Mouse (Mus musculus): ENCODE results near the gene Cdk14.

Gene Cdk14

DNA sequence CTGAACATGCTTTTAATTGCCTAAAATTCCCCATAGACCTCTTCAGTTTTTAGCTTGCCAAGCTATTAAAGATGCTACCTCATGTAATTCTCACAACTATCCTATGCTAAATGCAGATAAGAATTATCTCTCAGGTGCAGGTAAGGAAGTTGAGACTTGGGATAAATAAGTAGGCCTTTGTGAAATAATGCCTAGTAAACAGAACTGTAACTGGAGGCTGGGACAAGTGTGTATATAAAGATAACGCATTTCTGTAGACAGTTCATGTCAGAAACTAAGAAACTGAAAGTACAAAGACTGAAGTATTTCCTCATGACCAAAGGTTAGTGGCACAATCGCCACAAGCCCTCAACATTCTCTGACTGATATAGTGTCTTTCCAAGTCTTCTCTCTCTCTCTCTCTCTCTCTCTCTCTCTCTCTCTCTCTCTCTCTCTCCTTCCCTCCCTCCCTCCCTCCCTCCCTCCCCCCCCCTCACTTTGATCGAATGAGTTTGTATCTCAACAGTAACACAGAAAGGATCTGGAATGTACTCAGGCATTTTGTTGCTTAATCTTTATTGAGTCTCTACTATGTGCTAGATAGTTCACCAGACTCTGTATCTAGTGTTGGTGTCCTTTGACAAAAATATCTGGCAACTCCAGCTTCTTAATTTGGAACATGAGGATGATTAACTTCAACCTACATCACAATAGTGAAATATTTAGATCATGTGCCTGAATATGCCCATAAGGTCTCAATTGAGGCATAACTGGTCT lies 233.9 kb downstream of the Cdk14 start:
- DNase-seq (ENCODE audit: low spot score in 2 of 2): no peak

DNA sequence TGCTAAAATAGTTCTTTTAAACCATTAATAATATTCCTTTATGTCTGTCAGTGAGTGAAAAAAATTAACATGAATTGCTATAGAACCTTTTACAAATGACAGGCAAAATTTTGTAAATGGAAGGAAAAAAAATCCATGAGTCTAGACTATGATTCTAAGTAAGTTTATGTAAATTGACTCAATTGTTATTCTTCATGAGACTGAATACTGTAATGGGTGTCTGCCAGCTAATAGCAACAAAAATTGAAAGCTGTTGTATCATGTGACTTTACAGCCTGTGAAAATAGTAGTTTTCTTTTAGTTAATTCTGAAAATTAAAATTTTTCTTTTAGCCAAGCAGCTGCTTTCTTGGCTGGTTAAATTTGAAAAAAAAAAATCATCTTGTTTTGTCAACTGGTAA lies 234.6 kb downstream of the Cdk14 start:
- DNase-seq (ENCODE audit: low spot score in 2 of 2): no peak

DNA sequence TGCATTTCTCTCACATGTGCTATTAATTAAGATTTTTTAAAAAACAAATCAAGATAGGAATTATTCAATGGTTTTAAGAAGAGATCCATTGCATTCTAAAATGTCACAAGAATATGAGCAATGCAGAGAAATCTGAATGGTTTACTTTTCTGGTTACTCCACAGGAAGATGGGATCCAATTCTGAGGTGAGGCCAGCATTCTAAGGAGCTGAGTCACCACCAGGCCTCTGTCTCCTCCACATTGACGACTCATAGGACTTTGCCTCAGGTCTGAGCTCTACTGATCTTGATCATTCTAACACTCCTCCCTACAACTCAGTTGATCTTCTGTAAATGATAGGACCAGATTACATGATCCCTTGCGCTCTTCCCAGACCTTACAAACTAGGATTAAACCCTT lies 239.4 kb downstream of the Cdk14 start:
- DNase-seq (ENCODE audit: low spot score in 2 of 2): peak in 1 of 2 experiments; percentile 5

DNA sequence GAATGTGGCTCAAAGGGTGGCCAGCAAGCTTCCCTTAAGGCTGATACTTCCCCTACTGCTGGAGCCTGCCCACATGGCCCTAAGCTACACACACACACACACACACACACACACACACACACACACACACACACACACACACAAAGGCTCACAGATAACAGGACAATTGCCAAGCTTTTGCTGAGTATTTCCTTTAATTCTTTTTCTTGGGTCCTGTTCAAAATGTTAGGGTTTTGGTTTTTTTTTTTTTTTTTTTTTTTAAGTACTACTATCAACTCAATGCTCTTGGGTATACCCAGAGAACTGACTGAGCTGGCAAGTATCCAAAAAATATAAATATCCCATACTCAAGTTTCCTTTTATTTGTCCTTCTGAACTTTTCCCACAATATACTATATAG lies 239.8 kb downstream of the Cdk14 start:
- DNase-seq (ENCODE audit: low spot score in 2 of 2): no peak

DNA sequence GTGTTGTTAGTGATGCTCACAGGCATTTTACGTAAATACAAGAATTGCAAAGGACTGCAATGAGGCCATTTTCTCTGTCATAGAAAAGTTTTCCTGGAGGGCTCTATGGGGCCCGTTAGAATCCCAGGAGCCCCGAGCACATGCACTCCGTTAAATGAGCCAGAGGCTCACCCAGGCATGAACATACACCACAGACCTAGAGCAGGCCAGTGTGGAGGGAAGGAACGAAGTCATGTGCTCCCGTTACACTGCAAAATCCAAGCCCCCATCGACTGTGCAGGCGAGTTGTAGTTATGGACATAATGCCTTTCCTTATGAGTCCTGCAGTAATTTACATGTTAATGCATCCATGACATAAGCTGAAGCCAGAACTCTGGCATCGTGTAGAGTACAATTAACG lies 244.1 kb downstream of the Cdk14 start:
- no peak for DNase-seq (ENCODE audit: low spot score in 2 of 2)

DNA sequence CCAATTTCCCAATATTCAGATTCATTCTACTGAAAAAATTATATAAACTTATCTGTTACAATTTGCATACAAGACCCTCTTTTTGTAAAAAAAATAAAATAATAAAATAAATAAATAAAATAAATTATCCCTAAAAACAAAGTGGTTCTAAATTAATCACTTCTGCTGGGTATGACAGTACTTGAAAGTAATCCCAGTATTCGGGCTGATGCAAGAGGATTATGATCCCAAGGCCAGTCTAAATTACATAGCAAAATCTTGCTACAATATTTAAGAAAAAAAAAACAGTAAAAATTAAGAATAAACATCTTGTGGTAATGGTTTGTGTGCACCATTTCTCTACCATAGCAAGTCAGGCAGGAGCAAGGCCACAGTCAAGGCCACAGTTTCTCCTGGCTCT lies 244.5 kb downstream of the Cdk14 start:
- DNase-seq (ENCODE audit: low spot score in 2 of 2): no peak

DNA sequence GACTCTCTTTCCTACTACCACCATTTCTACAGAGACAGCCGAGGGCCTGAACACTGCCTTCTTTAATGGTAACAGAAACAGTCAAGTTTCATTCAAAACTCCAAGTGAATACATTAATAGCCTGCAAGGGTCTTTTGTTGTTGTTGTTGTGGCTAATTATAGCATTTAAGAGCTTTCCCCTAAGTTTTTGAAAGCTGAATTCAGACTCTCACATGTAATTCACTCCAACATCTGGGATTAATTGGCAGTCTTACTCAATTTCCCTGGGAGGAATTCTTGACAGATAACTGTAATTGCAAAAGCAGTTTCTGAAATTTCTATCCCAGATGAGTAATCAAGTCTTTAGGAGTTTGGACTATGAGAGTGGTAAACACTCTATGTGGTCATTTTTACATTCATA lies 245.0 kb downstream of the Cdk14 start:
- DNase-seq (ENCODE audit: low spot score in 2 of 2): no peak

DNA sequence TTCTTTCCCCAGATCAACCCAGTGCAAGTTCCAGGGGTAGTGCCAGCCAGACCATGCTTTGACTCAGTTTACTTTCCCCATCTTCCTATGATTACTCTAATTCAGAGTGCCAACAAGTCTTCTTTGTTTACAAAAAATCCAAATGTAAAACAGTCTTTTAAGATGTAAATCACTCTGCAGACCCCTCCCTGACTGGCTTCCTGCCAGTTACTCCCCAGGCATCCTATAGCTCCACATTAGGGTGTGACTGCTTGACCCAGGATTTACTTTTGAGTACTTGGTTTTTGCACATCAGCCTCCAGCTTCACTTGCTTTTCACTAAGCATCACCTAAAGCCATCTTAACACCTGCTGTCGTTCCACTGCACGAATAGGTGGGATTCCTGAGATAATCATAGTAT lies 254.0 kb downstream of the Cdk14 start:
- DNase-seq (ENCODE audit: low spot score in 2 of 2): no peak

DNA sequence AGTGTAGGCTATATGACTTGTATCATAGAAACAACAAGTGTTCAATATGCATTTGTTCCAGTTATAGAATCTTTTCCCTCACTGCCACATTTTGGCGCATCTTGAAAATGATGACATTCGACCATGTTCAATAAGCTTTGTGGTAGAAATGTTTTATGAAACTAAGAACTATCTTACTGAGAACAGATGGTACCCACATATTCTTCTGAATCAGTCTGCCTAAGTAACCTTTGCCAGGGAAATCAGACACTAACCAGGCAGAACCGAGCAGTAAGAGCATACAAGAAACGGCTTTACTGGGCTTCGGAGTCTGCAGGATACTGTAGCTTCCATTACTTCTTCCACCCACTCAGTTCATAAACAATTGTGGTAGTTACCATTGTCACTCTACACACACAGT lies 255.8 kb downstream of the Cdk14 start:
- DNase-seq (ENCODE audit: low spot score in 2 of 2): no peak

DNA sequence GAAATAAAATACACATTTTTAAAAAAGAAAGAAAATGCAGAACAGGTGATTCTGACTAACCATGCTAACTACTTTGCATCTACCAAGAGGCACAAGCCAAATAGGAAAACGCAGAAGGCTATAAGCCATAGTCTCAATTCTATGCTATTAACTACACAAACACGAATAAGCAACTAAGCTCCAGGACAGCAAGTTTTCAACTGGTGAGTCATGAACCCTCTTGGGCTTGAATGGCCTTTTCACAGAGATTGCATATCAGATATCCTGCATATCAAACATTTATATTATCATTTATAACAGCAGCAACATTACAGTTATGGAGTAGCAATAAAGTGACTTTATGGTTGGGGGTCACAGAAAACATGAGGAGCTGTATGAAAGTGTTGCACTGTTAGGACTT lies 256.3 kb downstream of the Cdk14 start:
- DNase-seq (ENCODE audit: low spot score in 2 of 2): no peak

DNA sequence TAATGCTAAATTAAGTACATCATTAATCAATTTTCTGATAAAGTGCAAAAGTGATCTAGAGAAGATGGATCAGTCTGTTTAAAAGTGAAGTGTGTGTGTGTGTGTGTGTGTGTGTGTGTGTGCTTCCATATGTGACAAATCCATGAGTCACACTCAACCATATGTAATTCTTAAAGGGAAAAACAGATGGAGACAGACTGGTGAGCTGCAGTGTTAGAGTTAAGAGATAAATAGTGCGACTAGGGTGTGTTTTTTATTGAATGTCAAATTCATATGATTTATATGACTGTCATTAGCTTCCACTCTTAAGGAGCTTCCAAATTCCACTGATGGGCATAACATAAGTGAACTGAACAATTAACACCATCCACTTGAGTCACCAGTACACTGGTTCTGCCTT lies 260.6 kb downstream of the Cdk14 start:
- DNase-seq (ENCODE audit: low spot score in 2 of 2): no peak

DNA sequence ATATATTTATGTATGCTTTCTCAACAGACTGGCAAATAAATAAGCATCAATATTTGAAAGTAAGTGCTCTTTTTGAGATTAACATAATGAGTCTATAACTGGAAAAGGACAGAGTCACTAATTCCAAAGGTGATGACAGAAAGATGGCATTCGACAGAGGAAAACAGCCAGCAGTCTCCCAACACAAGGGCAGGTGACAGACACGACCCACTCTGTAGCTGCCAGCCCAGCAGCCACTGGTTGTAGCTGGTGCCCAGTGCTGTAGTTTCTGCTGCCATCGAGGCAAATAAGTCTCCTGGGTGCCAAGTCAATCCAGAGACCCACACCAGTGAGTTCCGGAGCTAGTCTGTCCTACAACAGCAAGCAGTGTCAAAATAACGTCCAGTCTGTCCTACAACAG lies 280.3 kb downstream of the Cdk14 start:
- DNase-seq (ENCODE audit: low spot score in 2 of 2): no peak

DNA sequence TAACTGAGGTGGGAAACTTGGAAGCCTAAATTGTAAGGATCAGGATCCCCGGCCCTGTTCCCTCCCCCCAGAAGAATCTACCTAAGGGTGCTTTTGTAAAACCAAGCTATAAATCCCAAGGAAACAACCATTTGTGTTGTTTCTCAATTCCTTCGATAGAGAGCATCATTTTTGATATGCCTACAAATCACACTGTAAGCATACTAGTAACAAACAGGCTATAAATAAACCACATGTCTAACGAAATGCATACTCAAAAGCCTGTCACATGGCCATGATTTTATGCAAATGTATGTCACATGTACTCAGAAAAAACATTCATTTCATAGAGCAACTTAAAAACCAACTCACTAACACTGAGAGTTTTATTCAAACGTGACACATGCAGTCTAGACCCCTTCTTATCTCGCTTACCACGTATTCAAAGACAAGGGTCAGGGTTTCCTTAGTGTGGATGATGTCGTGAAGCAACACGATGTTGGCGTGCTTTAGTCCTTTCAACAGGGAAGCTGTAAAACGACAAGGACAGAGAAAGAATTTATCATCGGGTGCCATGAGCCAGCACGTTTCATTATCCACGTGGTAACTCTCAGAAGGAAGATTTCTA lies 285.1 kb downstream of the Cdk14 start:
- DNase-seq (ENCODE audit: low spot score in 2 of 2): no peak

DNA sequence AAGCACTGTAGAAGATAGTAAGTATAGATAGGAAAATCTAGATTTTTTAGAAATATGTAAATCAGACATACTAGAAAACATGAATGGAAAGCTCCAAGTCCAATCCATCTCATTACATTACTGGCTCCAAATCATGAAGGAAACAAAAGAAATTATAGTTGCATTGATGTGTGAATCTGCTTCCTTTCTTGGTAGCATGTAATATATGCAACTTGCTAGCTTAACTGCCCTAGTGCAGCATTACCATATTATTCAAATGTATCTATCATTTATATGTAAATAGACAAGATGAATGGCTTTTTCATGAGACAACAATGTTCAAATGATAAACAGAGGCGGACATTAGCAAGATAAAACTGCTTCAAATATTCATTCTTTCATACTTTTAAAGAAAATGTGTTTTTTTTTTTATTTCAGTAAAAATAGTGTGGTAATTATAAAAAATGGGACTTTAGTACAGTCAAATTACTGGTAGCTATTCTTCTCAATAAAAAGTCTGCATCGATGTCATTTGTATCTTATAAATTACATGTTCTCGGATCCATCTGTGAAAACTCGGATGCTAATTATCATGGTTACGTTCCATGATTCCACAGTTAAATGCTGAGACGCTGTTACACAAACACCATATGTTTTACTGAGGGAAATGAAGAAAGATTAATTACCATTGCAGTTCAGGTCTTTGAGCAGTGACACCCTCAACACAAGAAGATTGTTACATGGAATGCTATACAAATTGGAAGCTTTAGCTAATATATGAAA lies 285.8 kb downstream of the Cdk14 start:
- no peak for DNase-seq (ENCODE audit: low spot score in 2 of 2)

DNA sequence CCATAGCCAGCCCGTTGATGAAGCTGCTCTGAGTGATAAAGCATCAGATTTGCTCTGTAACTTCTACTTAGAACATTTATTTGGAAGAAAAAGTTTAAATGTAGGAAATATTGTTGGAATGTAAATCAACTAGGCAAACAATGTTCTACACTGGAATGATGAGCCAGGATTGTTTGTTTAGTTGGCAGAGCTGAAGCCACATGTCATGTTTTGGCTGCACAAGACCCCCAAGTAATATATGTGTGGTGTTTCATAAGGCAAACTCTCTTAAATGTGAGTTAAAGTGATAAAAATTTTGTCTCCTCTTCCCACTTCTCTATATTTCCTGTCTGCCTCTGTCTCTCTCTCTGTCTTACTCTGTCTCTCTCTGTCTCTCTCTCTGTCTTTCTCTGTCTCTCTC lies 291.3 kb downstream of the Cdk14 start:
- DNase-seq (ENCODE audit: low spot score in 2 of 2): no peak

DNA sequence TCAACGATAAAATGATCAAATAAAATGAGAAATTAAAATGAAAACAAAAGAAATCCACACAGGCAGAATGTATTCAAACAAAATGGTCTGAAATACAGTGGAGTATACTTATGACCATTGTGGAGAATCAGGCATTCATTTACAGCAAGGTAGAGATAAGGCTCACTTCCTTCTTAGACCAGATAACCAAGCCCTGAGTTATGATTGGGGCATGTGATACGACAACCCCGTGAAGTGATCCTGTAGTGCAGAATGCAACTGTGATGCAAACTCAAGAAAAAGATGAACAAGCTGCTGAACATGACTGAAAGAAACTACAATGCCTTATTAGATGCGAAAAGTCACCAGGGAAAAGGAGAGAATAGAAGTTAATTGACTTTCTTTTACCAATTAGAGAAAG lies 295.5 kb downstream of the Cdk14 start:
- no peak for DNase-seq (ENCODE audit: low spot score in 2 of 2)

DNA sequence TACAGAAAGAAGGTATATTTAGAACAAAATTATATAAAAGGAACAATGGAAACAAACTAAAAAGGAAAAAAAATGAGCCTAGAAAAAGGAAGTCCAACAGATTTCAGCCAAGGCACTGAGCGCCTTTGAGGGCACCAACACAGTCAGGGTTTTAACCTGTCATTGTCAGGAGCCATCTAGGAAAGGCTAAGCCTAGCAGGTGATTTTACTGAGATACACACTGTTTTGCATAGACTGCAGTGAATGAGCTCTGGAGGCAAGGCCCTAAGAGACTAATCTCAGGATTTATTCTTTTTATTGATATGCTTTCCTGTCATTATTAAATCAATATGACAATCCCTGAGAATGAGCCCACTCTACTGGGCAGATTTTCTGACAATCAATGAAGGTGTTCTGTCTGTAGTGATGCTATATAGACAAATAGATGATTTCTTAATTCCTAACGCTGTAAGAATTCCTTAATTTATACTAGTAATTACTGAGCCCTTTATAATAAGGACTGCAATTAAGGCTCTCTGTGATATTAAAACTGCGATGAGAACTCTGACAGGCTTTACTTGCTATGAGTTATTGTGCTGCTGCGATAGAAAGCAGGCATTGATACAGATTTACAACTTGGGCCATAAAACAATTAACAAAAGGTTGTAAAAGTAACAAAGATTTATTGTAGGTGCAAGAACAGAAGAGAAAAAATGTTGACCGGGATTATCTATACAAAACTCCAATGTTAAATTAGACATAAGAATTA lies 303.2 kb downstream of the Cdk14 start:
- DNase-seq (ENCODE audit: low spot score in 2 of 2): no peak

DNA sequence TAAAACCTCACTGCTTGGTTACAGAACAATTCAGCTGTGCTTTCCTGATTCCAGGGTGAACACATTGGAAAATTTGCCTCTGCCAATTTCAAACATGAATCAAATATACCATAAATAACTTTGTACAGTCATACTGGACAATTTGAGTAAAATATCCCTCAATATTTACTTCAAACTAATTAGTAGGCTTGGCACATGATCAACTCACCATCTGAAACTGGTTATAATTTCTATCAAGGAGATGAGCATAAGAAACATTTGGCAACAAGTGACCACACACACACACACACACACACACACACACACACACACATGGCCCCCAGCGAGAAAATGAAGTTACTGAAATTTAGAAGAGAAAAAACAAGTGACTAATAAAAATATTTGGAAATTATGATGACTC lies 304.6 kb downstream of the Cdk14 start:
- DNase-seq (ENCODE audit: low spot score in 2 of 2): no peak

DNA sequence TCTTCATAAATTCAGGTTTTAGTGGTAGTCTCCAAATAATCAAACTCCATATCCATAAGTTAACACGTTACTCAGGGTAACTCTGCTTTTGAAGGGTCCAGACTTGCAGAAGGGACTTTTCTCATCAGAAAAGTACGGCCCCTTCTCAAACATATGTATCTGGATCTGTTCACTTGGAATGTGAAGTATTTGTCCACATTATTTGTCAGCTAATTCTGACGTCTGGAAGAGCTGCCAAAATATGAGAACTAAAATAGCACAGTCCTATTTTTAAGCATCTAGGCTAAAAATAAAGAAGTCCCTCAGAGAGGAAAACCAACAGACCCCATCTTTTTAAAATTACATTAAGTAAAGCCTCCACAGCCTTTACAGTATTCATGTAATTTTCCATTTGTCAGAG lies 310.5 kb downstream of the Cdk14 start:
- no peak for DNase-seq (ENCODE audit: low spot score in 2 of 2)

DNA sequence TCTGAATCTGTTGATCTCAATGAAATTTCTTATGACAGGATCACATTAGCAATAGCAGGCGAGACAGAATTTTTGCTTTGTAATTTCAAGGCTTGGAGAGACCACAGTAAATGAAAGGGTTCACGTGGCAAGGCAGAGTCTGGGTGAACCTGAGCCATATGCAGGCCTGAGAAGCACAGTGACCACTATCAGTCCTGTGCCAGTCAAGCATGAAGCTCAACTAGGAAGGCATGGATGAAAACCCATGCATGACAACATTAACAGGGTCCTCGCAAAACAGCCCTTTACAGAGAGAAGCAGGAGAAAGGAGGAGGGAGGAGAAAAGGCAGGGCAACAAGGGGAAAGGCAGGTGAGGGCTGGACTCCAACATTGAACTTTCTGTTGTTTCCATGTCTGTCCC lies 311.1 kb downstream of the Cdk14 start:
- DNase-seq (ENCODE audit: low spot score in 2 of 2): no peak

DNA sequence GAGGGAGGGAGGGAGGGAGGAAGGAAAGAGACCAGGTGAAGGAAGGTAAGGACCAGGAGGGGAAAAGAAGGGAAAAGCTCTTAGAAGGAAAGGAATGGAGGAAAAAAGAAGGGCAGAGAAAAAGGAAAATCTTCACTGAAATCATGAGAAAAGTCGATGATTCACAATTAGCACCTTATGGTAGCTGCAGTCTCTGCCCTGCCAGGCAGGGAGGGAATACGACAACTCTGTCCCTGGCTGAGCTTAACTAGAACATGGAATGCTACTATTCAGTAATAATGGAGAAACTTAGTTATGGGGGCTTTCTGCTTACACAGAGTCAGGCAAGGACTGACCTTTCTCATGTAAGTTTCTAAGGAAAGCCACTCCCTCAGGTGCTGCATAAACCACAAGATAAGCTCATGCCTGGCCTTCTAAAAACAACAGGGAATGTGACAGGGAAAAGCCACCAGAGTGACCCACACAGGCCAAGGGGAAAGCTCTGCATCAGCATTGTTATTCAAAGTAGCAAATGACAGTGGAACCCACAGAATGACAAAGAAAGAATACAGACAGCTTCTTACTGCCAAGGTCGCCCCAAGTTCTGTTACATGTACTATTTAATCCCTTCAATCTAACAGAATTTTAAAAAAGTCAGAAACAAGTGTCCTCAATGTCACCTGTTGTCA lies 323.7 kb downstream of the Cdk14 start:
- DNase-seq (ENCODE audit: low spot score in 2 of 2): no peak

DNA sequence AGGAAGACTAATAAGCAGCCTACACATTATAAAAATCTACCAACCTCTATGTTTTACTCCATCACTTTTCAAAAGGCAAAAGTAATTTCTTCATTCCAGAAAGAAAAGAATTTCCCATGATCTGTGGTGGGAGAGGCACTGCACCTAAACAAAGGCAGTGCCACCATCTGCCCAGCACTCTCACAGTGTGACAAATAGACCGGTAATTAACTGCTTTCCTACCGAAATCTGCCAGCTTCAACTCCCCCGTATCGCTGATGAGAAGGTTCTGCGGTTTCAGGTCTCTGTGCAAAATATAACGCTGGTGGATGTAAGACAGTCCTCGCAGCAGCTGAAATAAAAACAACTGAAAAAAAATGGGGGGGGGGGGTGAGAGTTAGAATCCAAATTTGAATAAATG lies 327.4 kb downstream of the Cdk14 start:
- no peak for DNase-seq (ENCODE audit: low spot score in 2 of 2)

All from urinary bladder, postnatal 36 days (tissue).